Mouse (Mus musculus) MEL (cell line): ENCODE measurements around the gene Zfp36l1.

Experiments
- CHD2 ChIP-seq: IDR thresholded peaks from 2 replicates; pipeline ENCODE4 v1.6.1; 2011; ENCODE audit warnings: low read length, improper control_type of control experiment
- CTCF ChIP-seq, 3 experiments: IDR thresholded peaks in 2 of 3; conservative IDR thresholded peaks in 1 of 3; 2 replicates each; pipeline ENCODE4 v1.5.1; 2011 to 2012; ENCODE audit warnings: low read length in 3 of 3, low read depth in 2 of 3, mild to moderate bottlenecking in 2 of 3, improper control_type of control experiment in 1 of 3, inconsistent platforms in 1 of 3, mixed read lengths in 1 of 3, moderate library complexity in 1 of 3; ENCODE audit not compliant: control insufficient read depth in 1 of 3, insufficient read depth in 1 of 3, poor library complexity in 1 of 3, severe bottlenecking in 1 of 3
- KAT2A ChIP-seq: conservative IDR thresholded peaks from 2 replicates; pipeline ENCODE4 v1.6.1; 2012; ENCODE audit warnings: low read depth, low read length, improper control_type of control experiment, inconsistent platforms
- NELFE ChIP-seq: IDR thresholded peaks from 2 replicates; pipeline ENCODE4 v1.6.1; 2011; ENCODE audit warnings: low read depth, low read length, improper control_type of control experiment
- NRF1 ChIP-seq: IDR thresholded peaks from 2 replicates; pipeline ENCODE4 v1.6.1; 2014; ENCODE audit warnings: low read depth, mild to moderate bottlenecking, inconsistent platforms, low read length, improper control_type of control experiment, moderate library complexity; ENCODE audit not compliant: poor library complexity, insufficient read depth, severe bottlenecking
- TAL1 ChIP-seq: IDR thresholded peaks from 2 replicates; pipeline ENCODE4 v1.6.1; 2012; ENCODE audit warnings: mild to moderate bottlenecking, inconsistent platforms, low read length, moderate library complexity, mixed read lengths
- UBTF ChIP-seq: IDR thresholded peaks from 2 replicates; pipeline ENCODE4 v1.6.1; 2012; ENCODE audit warnings: low read depth, mild to moderate bottlenecking, inconsistent platforms, low read length, improper control_type of control experiment, moderate library complexity, borderline replicate concordance; ENCODE audit not compliant: insufficient read depth
- USF1 ChIP-seq: IDR thresholded peaks from 2 replicates; pipeline ENCODE4 v1.6.1; 2014; ENCODE audit warnings: low read depth, mild to moderate bottlenecking, inconsistent platforms, low read length, improper control_type of control experiment, moderate library complexity

DNA sequence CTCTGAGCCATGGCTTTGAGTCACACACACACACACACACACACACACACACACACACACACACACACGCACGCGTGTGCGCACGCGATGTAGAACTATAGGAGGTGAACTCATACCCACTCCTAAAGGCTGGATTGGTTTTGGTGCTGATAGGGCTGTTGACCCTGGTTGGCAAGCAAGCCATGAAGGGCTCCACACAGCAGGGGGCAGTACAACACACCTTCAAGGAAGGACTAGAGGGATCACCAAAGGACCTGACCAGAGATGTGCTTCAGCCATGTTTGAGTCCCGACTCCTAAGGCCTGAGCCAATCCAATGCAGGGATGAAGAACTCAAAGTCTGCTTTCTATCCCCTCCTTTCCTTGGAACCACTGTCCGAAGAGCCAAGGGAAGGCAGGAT is 16.7 kb upstream of the Zfp36l1 start:
- TF ChIP-seq UBTF, result no peak
- no peak for TF ChIP-seq CHD2
- no peak for TF ChIP-seq TAL1
- no peak for TF ChIP-seq NELFE
- peak; percentile 37 to 57 (median 51) for TF ChIP-seq CTCF (IDR thresholded peaks at IDR 0.05 in 2 of 3, conservative IDR thresholded peaks at IDR 0.05 in 1 of 3; ENCODE audit: control insufficient read depth in 1 of 3, insufficient read depth in 1 of 3, low read depth in 2 of 3, low read length in 3 of 3, poor library complexity in 1 of 3, severe bottlenecking in 1 of 3)
- TF ChIP-seq NRF1, result no peak
- TF ChIP-seq USF1, result no peak
- no peak for TF ChIP-seq KAT2A
